Mouse (Mus musculus): ENCODE measurements around the gene Hist1h3a.
"Not testable (repeated sequence)": the region's sequence is repeated elsewhere in the genome, so short reads cannot be mapped to it uniquely, and the experiment has no call there.

The Hist1h3a gene

DNA sequence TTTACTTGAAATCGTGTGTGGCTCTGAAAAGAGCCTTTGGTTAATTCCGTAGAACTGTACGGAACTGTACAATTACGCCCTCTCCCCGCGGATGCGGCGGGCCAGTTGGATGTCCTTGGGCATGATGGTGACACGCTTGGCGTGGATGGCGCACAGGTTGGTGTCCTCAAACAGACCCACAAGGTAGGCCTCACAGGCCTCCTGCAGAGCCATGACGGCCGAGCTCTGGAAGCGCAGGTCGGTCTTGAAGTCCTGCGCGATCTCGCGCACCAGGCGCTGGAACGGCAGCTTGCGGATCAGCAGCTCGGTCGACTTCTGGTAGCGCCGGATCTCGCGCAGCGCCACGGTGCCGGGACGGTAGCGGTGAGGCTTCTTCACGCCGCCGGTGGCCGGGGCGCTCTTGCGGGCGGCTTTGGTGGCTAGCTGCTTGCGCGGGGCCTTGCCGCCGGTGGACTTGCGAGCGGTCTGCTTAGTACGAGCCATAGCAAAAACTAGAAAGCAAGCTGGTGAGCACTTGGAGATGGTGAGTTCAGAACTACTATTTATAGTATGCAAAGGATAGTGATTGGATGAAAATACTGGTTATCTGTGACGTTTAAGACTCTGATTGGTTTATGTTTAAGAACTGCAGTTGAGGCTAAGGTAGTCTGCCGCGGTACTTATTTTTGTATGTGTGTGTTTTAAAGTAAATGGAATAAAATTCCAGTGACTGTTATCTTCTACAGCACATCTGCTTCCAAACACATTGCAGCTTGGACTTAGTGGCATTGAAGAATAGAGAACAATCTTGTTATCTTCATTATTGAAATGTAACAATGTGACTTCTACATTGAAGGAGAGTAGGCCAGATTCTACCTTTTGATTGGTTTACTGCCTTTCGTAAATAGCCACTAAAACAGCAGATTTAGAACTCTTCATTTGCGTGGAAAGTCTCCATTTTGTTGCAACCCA, at the start of gene Hist1h3a:
Hist1h3a (minus strand) TSS at position 516 of the 951 bp plus-strand sequence.
- DNase-seq = peak; percentile 45 to 72

- peak; percentile 6 to 55 for DNase-seq
These were observed 44.4 kb upstream of the Hist1h3a start, which contains the start of gene Slc17a2 for GRCm38 (mm10) chr13:23806422-23807052. TSS of gene Slc17a2 (plus strand) at chr13:23806993.

- DNase-seq = no peak
These were observed 42.3 kb upstream of the Hist1h3a start for GRCm38 (mm10) chr13:23804532-23804931.

GRCm38 (mm10) chr13:23799405-23799804, 37.2 kb upstream of the Hist1h3a start:
- DNase-seq = no peak

DNA sequence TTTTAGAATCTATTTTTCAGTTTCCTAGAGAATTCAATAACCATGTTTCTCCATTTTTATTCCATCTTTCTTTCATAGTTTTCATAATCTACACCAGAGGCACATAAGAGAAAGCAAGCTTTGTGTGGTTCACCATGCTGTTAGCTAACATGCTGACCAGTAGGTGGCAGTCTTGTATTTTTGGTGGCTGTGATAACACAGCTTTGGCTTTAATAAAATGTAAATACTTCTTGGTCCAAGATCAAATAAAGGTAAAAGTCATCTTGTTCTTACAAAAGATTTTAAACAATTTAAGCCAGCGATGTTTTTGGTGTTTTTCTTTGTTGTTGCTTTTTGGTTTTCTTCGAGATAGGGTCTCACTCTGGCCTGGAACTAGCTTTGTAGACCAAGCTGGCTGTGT, 30.3 kb upstream of the Hist1h3a start:
- peak; percentile 20 to 25 for DNase-seq

DNA sequence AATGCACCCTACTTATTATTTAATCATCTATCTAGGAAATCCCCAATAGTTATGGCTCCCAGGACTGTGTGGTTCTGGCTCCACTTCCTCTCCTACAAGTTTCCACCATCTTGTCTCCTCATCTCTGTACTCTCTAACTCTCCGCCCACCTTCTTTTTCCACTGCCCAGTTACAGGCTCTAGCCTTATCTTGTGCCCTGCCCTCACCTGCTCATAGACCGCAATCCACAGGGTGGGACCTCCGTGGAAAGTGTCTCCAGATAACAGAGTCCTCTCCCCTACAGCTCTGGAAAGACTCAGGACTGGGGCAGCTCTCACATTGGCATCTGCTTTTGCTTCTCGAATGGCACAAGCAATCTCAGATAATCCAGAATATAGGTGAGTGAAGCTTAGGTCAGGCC, 16.8 kb upstream of the Hist1h3a start:
- no peak for DNase-seq

DNA sequence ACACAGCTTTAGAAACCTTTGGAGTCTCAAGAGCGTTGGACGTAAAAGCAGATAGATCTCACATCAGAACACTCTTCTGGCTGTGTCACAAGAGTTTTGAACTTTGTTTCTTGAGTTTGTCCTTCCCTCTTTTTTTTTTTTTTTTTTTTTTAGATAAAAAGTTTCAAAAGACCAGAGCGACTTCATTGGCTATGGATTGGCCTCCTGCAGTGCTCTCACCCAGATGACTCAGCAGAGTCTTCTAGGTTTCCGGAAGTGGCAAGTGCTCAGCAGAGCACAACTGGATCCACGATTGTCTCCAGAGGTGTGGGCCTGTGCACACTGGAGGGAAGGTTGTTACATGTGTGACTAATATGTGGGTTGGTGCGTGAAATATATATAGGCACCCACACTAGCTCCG, 16.2 kb upstream of the Hist1h3a start:
- no peak for DNase-seq

GRCm38 (mm10) chr13:23772561-23773313, 10.6 kb upstream of the Hist1h3a start:
- DNase-seq = no peak

- DNase-seq = not testable (repeated sequence)
These were observed 7.4 kb upstream of the Hist1h3a start, which contains the start of gene Trim38 for GRCm38 (mm10) chr13:23769613-23770012. TSS of gene Trim38 (plus strand) at chr13:23769913.

DNA sequence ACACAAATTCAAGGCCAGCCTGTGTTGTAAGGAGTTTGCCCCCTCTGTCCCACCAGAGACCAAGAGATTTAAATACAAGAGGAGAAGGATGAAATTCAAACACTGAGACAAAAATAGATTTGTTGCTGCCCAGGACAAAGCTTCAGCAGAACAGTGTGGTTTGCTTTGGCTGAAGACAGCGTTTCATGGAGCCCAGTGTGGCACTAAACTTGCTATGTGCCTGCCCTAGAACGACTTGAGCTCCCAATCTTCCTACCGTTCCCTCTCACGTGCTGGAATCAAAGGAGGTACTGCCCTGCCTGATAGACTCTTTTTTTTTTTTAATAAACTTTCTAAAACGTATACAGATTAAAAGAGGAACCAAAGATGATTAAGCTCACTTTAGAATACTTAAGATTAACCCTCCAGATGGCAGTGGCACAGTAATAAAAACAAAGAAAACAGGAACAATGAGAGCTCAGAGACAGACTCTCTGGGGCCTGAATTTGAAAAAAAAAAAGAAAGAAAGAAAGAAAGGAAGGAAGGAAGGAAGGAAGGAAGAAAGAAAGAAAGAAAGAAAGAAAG, 6.7 kb upstream of the Hist1h3a start:
- no peak for DNase-seq

DNA sequence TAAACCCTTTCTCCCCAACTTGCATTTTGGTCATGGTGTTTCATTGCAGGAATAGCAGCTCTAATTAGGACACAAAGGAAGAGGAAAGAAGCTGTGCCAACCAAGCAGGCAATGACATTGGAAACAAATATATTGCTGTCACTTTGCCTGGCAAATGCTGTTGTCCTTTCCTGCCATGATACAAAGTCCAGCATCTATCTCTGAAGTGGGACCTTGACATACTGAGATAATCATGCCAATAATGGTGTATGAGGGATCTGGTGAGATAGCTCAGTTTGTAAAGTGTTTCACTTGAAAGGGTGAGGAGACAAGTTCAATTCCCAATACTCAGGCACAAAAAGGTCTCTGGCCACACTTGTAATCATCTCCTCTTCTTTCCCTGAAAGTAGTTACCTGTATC, 4.6 kb upstream of the Hist1h3a start:
- no peak for DNase-seq

- DNase-seq = no peak
These were observed 3.0 kb upstream of the Hist1h3a start for GRCm38 (mm10) chr13:23765172-23765513.

- DNase-seq = no peak
These were observed 2.4 kb upstream of the Hist1h3a start for GRCm38 (mm10) chr13:23764324-23765171.

GRCm38 (mm10) chr13:23763586-23764323, 1.6 kb upstream of the Hist1h3a start, which contains the start of gene Hist1h1a:
TSS of gene Hist1h1a (plus strand) at chr13:23763666.
- DNase-seq = peak; percentile 78 to 83

- no peak for DNase-seq
These were observed 1.0 kb upstream of the Hist1h3a start for GRCm38 (mm10) chr13:23763242-23763585.

DNA sequence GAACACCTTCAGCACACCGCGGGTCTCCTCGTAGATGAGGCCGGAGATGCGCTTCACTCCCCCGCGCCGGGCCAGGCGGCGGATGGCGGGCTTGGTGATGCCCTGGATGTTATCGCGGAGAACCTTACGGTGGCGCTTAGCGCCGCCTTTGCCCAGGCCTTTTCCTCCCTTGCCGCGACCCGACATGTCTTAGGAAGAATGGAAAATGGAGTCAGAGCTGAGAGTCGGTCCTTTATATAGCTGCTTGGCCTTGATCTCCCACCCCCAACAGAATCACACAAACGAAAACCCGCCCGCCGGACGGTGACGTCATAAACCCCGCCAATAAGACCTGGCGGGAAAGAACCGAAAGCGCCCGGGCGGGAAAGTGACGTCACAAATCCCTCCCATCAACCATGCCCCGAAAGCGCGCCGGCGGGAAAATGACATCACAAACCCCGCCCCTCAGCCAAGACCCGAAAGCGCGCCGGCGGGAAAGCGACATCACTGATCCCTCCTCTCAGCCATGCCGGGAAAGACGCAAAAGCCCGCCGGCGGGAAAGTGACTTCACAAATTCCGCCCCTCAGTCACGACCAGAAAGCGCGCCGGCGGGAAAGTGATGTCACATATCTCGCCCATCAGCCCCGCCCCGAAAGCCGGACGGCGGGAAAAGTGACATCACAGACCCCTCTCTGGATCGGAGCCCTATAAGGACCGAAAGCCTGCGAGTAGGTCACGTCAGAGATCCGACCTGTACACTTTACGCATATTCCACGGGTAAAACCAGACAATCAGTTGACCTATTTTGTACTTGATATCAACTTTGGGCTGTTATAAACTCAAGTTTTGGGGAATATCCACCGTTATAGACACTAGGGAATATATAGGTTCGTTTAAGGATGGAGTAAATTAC, 968 bp downstream of the Hist1h3a start, which contains the start of gene Hist1h4a:
Hist1h4a (minus strand) TSS at position 259 of the 893 bp plus-strand sequence.
- peak; percentile 93 to 95 for DNase-seq

GRCm38 (mm10) chr13:23760240-23760971, 1.8 kb downstream of the Hist1h3a start:
- no peak for DNase-seq

- DNase-seq = no peak
These were observed 2.3 kb downstream of the Hist1h3a start for GRCm38 (mm10) chr13:23759916-23760239.

DNA sequence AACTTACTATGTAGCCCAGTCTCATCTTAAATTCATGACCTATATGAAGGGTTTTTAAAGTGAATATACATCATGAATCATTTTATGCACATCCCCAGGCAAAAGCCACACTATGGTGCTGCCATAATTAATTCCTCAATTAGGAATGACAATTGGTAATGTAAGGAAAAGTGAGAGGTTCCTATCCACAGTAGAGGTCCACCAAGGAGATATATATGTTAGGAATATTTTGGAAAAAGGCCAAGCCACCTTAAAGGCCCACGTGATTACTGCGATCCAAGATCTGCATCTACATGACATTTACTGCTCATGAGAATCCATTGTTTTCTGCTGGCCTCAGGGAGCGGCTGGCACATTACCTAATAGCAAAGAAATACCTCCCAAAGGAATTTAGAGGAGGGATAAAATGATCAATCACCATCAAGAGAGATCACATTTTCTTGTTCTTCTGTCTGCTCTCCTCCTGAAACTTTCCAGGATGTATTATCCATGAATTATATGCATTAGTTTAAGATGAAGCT, 2.9 kb downstream of the Hist1h3a start:
- DNase-seq = no peak

Measured in kidney, adult 8-10 months (tissue).